Mouse (Mus musculus) MEL (cell line): Measurements from ENCODE around the gene Ypel3.

Experiments
- CTCF ChIP-seq, 3 experiments: IDR thresholded peaks in 2 of 3; conservative IDR thresholded peaks in 1 of 3; 2 replicates each; pipeline ENCODE4 v1.5.1; 2011 to 2012; ENCODE audit warnings: low read length in 3 of 3, low read depth in 2 of 3, mild to moderate bottlenecking in 2 of 3, improper control_type of control experiment in 1 of 3, inconsistent platforms in 1 of 3, mixed read lengths in 1 of 3, moderate library complexity in 1 of 3; ENCODE audit not compliant: control insufficient read depth in 1 of 3, insufficient read depth in 1 of 3, poor library complexity in 1 of 3, severe bottlenecking in 1 of 3
- ELF1 ChIP-seq: IDR thresholded peaks from 2 replicates; pipeline ENCODE4 v1.6.1; 2014; ENCODE audit warnings: low read depth, mild to moderate bottlenecking, inconsistent platforms, low read length, improper control_type of control experiment, moderate library complexity
- EP300 ChIP-seq, 2 experiments: IDR thresholded peaks; 2 replicates each; pipeline ENCODE4 v1.6.1; 2011; ENCODE audit warnings: improper control_type of control experiment in 2 of 2, low read length in 2 of 2, low read depth in 1 of 2, mild to moderate bottlenecking in 1 of 2
- GABPA ChIP-seq: IDR thresholded peaks from 2 replicates; pipeline ENCODE4 v1.6.1; 2012; ENCODE audit warnings: low read depth, mild to moderate bottlenecking, inconsistent platforms, low read length, improper control_type of control experiment, moderate library complexity
- GATA1 ChIP-seq: IDR thresholded peaks from 2 replicates; pipeline ENCODE4 v1.6.1; 2011; ENCODE audit warnings: low read depth, low read length, improper control_type of control experiment
- MAFK ChIP-seq: IDR thresholded peaks from 2 replicates; pipeline ENCODE4 v1.6.1; 2011; ENCODE audit warnings: low read depth, mild to moderate bottlenecking, low read length, improper control_type of control experiment, borderline replicate concordance
- MAX ChIP-seq: IDR thresholded peaks from 2 replicates; pipeline ENCODE4 v1.6.1; 2011; ENCODE audit warnings: low read length, improper control_type of control experiment
- NELFE ChIP-seq: IDR thresholded peaks from 2 replicates; pipeline ENCODE4 v1.6.1; 2011; ENCODE audit warnings: low read depth, low read length, improper control_type of control experiment
- POLR2A ChIP-seq, 2 experiments: IDR thresholded peaks; 2 replicates each; pipeline ENCODE4 v1.6.1; 2011 to 2012; ENCODE audit warnings: low read length in 2 of 2, mild to moderate bottlenecking in 2 of 2, control low read depth in 1 of 2, improper control_type of control experiment in 1 of 2, low read depth in 1 of 2, moderate library complexity in 1 of 2; ENCODE audit not compliant: control insufficient read depth in 1 of 2, insufficient read depth in 1 of 2, poor library complexity in 1 of 2
- TBP ChIP-seq: IDR thresholded peaks from 2 replicates; pipeline ENCODE4 v1.8.0; 2011; ENCODE audit warnings: low read depth, low read length, improper control_type of control experiment
- USF1 ChIP-seq: IDR thresholded peaks from 2 replicates; pipeline ENCODE4 v1.6.1; 2014; ENCODE audit warnings: low read depth, mild to moderate bottlenecking, inconsistent platforms, low read length, improper control_type of control experiment, moderate library complexity
- USF2 ChIP-seq, 2 experiments: IDR thresholded peaks; 2 replicates each; pipeline ENCODE4 v1.6.1; 2011 to 2012; ENCODE audit warnings: improper control_type of control experiment in 2 of 2, low read length in 2 of 2, borderline replicate concordance in 1 of 2, inconsistent platforms in 1 of 2, low read depth in 1 of 2, mild to moderate bottlenecking in 1 of 2; ENCODE audit not compliant: insufficient read depth in 1 of 2
- ZMIZ1 ChIP-seq: IDR thresholded peaks from 2 replicates; pipeline ENCODE4 v1.6.1; 2012; ENCODE audit warnings: low read depth, mild to moderate bottlenecking, inconsistent platforms, low read length, improper control_type of control experiment, moderate library complexity

GRCm38 (mm10) chr7:126823940-126824339 is 47.2 kb downstream of the Ypel3 start:
- TF ChIP-seq ZMIZ1 (no peak), CTCF (IDR thresholded peaks at IDR 0.05 in 2 of 3, conservative IDR thresholded peaks at IDR 0.05 in 1 of 3; ENCODE audit: control insufficient read depth in 1 of 3, insufficient read depth in 1 of 3, low read depth in 2 of 3, low read length in 3 of 3, poor library complexity in 1 of 3, severe bottlenecking in 1 of 3) (no peak), USF1 (no peak), EP300 (IDR thresholded peaks at IDR 0.05; ENCODE audit: low read depth in 1 of 2, low read length in 2 of 2) (no peak), POLR2A (IDR thresholded peaks at IDR 0.05; ENCODE audit: control insufficient read depth in 1 of 2, insufficient read depth in 1 of 2, low read depth in 1 of 2, low read length in 2 of 2, poor library complexity in 1 of 2) (no peak), MAX (no peak), MAFK (no peak), ELF1 (no peak), GATA1 (no peak), TBP (no peak), NELFE (no peak), USF2 (IDR thresholded peaks at IDR 0.05; ENCODE audit: borderline replicate concordance in 1 of 2, insufficient read depth in 1 of 2, low read depth in 1 of 2, low read length in 2 of 2) (no peak), GABPA (no peak)
